Mouse (Mus musculus) heart, adult 2 months (tissue): ENCODE data around the gene Arhgap29.

ENCODE experiments used
- CTCF ChIP-seq: fragments of 200-600 bp; IDR thresholded peaks from 2 replicates; pipeline ENCODE4 v1.8.1; 2022; ENCODE audit warnings: antibody characterized with exemption, mild to moderate bottlenecking, moderate library complexity
- EP300 ChIP-seq: fragments of 200-500 bp; IDR thresholded peaks from 2 replicates; pipeline ENCODE4 v1.6.1; 2011; ENCODE audit warnings: low read depth, low read length, control low read depth; ENCODE audit not compliant: insufficient read depth
- POLR2A ChIP-seq: fragments of 200-500 bp; IDR thresholded peaks from 2 replicates; pipeline ENCODE4 v1.6.1; 2011; ENCODE audit warnings: mild to moderate bottlenecking, low read depth, low read length, control low read depth; ENCODE audit not compliant: insufficient read depth

DNA sequence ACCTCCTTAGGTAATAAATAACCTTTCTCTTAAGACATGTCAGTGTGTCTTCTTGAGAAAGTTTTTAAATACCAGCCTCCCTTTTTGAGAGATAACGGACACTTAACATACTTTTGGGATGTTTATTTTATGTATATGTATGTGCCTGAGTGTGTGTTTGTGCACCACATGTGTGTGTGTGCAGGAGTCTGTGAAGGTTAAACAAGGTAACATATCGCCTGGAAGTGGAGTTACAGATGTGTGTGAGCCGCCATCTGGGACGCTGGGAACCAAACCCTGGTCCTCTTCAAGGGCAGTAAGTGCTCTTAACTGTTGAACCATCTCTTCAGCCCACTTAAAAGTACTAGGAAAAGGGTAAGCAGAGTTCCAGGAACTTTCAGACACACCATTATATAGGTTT is 3.2 kb downstream of the Arhgap29 start:
- no peak for TF ChIP-seq CTCF
- TF ChIP-seq POLR2A = no peak
- TF ChIP-seq EP300 = no peak
